Mouse (Mus musculus) megakaryocyte, adult 5-6 weeks (primary cell): ENCODE results near the gene Pter. TPM values are rescaled to one million over a fixed set of nuclear protein-coding genes. Genes with fewer than 3 reads are reported as not detected.

Source experiments
- ATAC-seq: 2 replicates; pipeline ENCODE4 v1.8.0; 2016; ENCODE audit warnings: mild to moderate bottlenecking, inconsistent platforms; ENCODE audit not compliant: poor library complexity, severe bottlenecking
- total RNA-seq, 2 experiments: library from RNA; stranded (forward) in 1 of 2; stranded (reverse) in 1 of 2; fragments of 153-499, 151-499 nt in 1 of 2; fragments of 221-1000, 200-1000 nt in 1 of 2; gene quantifications; 2 replicates each; pipeline versions ENCODE4 v1.2.3 to v1.2.4; 2015 to 2017

Gene Pter
- total RNA-seq, 2 experiments from 2014 or later = 2.1 to 3.0 TPM

- ATAC-seq = no peak
These were observed 84.6 kb downstream of the Pter start for GRCm38 (mm10) chr2:13008433-13008832.

- ATAC-seq = no peak
These were observed 85.6 kb downstream of the Pter start for GRCm38 (mm10) chr2:13009261-13009972.

- ATAC-seq = no peak
These were observed 86.2 kb downstream of the Pter start for GRCm38 (mm10) chr2:13010030-13010459.

GRCm38 (mm10) chr2:13010460-13011341 is 86.9 kb downstream of the Pter start:
- peak; percentile 35; the same call in 1 of the 2 replicates for ATAC-seq

- ATAC-seq = no peak
These were observed 87.6 kb downstream of the Pter start, which contains the start of gene C1ql3 for GRCm38 (mm10) chr2:13011472-13011871. TSS of gene C1ql3 (minus strand) at chr2:13011806.

GRCm38 (mm10) chr2:13011973-13012372 is 88.1 kb downstream of the Pter start:
- no peak for ATAC-seq

GRCm38 (mm10) chr2:13018382-13018781 is 94.5 kb downstream of the Pter start:
- no peak for ATAC-seq

GRCm38 (mm10) chr2:13018861-13019260 is 95.0 kb downstream of the Pter start:
- ATAC-seq = no peak

- no peak for ATAC-seq
These were observed 114.9 kb downstream of the Pter start for GRCm38 (mm10) chr2:13038772-13039171.

GRCm38 (mm10) chr2:13039785-13040184 is 115.9 kb downstream of the Pter start:
- no peak for ATAC-seq

- no peak for ATAC-seq
These were observed 120.7 kb downstream of the Pter start for GRCm38 (mm10) chr2:13044555-13044954.

- ATAC-seq = no peak
These were observed 124.8 kb downstream of the Pter start for GRCm38 (mm10) chr2:13048649-13049048.

Other genes with a start within 250 kb of the Pter start
- gene C1ql3, start 87.8 kb downstream of the Pter start, total RNA-seq (2015) = not detected in 2 replicates
- not detected in 2 replicates for gene C1ql3, start 87.8 kb downstream of the Pter start, total RNA-seq (2017)